Mouse (Mus musculus): ENCODE data around the gene Trib2. TPM values are rescaled to one million over a fixed set of nuclear protein-coding genes. Genes with fewer than 3 reads are reported as not detected.

Trib2 gene
- 16.7 and 24.4 TPM in 2 replicates for total RNA-seq (2021)
- long read RNA-seq, experiment 1, full-length matches to known transcripts = 14 of 17 reads
- long read RNA-seq, experiment 1, partial matches to known transcripts = 0 of 17 reads
- long read RNA-seq, experiment 1, other reads (novel, unspliced or antisense) = 3 of 17 reads
- long read RNA-seq, experiment 2, full-length matches to known transcripts = 7 of 13 reads
- long read RNA-seq, experiment 2, partial matches to known transcripts = 0 of 13 reads
- long read RNA-seq, experiment 2, other reads (novel, unspliced or antisense) = 6 of 13 reads

DNA sequence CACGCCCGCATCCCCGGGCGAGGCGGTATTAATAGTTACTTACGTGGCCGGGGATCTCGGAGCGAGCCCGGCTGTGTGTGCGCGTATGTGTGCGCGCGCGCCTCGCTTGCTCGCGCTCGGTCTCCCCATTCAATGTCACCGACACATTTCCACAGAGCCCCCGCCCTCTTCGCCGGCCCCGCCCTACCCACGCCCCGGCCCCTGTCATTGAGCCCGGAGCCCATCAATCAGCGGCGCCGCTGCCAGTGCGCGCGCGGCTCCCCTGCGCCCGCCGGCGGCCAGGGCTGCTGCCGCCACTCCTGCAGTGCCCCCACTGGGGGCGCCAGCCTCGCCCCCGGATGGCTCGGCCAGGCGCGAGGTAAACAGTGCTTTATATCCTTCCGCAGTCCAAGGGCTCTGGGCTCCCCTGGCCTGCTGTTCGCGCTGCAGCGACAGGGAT lies at the start of gene Trib2:
Gene Trib2, minus strand, starts transcription at position 183 of the 439 bp plus-strand sequence.
- DNase-seq = peak; percentile 94

DNA sequence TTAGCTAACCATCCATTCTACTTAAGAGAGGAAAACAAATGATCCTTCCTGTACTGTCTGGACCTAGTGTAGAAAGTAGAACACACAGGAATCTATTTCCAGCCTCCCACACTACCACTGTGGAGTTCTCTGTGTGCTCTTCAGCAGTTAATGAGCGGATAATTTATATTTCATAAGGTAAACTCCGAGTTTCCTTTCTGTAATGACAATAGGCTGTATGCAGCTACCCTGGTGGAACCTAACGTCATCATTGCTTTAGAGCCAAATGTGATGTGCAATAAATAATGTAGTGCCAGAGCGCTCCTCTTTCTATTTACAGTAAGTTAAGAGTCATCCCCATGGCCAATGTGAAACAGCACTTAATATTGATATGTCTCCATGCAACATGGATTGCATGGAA lies 41.3 kb upstream of the Trib2 start:
- DNase-seq = no peak

- no peak for DNase-seq
Observed at GRCm38 (mm10) chr12:15855891-15856290, 39.2 kb upstream of the Trib2 start.

DNA sequence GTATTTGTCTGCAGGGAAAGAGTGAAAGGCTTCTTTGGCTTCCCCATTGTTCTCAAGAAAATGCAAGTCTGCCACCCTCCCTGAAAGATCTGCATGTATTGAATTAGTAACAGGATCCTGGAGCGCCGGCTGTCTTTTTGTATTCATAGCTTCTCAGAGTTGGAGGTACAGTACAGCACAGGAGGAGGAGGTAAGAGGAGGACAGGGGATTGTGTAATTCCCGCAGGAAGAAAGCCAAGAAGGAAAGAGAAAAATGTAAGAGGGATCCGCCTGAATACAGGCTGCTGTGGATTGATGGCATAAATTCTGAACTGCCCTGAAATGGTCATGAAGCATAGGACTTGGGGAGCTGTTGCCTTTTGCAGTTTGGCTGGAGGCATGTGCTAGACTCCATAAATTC lies 36.1 kb upstream of the Trib2 start:
- peak; percentile 15 for DNase-seq

GRCm38 (mm10) chr12:15852031-15852430 lies 35.3 kb upstream of the Trib2 start:
- no peak for DNase-seq

DNA sequence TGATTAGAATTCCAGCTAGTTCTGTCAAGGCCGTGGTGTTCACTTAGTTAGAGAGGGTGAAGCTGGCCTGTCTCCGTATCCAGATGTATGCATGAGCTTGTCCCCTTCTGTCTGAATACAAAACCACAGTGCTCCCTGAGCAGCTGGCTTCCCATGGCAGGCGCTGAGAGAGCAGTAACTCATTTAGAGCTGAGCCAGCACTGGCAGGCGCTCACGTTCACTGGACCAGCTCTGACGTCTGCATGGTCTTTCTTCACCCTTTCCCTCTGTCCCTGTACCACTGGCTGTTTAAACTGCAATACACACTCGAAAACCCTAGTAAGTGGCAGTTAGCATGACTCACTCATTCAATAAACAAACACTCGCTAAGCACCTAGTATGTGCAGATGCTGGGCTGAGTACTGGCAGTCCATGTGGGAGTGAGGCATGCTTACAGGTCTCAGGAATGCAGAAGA lies 33.7 kb upstream of the Trib2 start:
- peak; percentile 51 for DNase-seq

DNA sequence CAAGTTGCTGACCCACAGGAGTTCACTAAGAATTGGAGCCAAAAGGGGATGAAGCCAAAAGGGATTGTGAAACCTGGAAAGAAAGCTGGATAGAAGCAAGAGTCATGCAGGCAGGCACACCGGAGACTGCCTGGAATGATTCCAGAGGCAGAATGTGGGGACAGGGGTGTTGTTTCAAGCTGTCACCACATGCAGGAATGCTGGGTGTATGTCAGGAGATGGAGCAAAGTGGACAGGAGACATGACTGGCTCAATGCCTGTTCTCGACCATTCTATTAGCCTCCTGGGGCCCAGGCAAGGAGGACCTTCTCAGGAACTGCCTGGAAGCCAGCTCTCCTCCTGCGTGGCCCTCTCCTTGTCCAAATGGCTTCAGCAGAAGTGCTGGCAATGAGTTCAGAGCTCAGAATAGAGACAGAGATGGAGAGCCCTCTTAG lies 33.2 kb upstream of the Trib2 start:
- peak; percentile 75 for DNase-seq

- DNase-seq = no peak
Observed at GRCm38 (mm10) chr12:15848391-15848790, 31.7 kb upstream of the Trib2 start.

DNA sequence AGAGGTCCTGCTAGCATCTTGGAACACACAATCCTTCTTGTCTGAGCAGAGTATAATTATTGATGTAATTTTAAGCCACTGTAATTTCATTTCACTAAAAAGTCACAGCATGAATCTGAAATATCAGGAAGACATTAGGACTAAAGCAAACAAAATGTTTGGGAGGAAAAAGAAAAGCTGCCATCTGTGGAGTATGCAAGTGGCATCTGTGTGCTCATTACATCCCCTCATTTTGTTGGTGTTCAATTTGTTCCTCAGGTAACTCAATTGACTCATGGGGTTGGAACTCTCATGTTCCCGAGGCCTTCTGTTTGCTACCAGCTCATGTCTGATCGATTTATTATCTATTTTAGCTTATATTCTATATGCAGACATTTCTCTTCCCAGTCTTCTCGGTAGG lies 28.0 kb upstream of the Trib2 start:
- DNase-seq = no peak

GRCm38 (mm10) chr12:15840864-15841557 lies 24.3 kb upstream of the Trib2 start:
- DNase-seq = no peak

DNA sequence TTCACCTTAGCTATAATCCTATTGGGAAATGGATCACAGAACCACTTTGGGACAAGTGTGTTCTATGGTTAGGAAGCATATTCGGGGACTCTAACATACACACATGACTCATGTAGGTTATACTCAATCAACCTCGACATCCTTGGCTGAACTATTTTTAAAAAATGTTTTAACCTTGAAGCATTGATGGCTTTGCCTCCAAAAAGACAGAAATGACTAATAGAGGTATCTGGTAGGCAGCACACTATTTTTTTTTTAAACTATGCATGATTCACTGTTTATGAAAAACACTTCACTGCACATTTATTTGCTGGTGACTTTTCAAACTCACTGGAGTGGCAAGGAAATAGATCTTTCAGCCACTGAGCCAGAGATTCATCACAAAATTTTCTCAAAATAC lies 21.5 kb upstream of the Trib2 start:
- no peak for DNase-seq

- DNase-seq = no peak
Observed at GRCm38 (mm10) chr12:15837566-15837965, 20.8 kb upstream of the Trib2 start.

DNA sequence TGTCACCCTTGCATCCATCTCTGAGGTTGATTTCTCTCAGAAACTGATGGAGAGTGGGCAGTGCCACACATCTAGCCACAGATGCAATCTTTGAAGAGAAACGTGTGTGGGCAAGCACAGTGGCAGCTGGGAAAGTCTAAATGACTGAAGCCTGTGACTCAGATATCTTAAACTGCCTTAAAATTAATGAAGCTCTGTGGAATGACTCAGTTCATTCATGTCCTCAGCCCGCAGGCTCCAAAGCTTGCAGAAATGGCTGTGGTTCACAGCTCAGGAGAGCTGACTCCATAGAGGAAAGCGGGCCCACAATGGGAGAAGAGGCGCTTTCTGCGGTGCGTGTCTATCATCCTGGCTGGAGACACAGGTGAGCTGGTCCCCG lies 15.9 kb upstream of the Trib2 start:
- DNase-seq = no peak

DNA sequence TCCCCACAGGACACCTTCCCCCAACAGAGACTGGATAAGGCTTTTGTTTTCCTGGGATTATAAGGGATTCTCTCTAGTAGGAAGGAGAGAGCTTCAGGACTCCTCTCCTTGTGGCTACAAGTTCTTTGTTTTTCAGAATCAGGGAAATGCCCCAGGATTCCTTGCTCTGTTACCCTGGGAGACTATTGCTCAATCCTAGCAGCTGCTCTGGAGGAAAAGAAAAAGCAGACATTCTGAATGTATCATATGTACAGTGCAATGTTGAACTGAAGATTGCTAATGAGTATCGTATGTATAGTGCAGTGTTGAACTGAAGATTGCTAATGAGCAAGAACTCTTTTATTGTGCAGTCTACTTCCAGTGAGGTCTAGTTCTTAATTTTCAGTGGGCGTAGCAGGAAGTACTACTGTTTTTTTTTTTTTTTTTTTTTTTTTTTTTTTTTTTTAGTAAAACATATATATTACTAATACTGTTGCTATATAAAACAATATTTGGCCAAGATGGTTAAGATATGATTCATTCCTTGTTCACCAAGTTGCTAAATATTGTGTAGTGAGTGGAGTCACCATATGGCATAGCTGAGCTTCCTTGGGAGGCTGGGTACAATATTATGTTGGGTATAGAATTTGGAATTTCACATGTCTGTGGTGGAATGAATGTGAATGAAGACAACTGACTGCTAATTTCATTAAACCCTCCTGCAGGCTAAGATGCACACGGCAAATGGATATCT lies 15.4 kb upstream of the Trib2 start:
- DNase-seq = no peak

DNA sequence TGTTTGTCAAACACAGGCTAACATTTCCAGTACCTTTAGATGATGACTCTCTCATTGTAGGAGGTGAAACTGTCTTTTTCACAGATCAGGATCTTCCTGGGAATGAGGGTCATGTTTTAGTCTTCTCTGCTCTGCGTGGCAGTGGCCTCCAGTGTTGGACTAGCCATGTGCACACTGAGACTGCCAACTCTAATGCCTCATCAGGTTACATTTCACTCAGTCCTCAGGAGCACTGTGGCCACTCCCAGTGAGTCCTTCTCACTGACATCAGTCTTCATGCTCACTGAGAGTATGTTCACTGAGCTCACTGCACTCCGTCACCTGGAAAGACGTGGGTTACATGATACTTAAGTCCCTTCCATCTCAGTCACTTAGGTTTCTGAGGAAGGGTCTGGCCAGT lies 14.0 kb upstream of the Trib2 start:
- DNase-seq = no peak

GRCm38 (mm10) chr12:15828815-15829398 lies 12.2 kb upstream of the Trib2 start:
- DNase-seq = peak; percentile 31

GRCm38 (mm10) chr12:15821019-15821418 lies 4.3 kb upstream of the Trib2 start:
- DNase-seq = no peak

DNA sequence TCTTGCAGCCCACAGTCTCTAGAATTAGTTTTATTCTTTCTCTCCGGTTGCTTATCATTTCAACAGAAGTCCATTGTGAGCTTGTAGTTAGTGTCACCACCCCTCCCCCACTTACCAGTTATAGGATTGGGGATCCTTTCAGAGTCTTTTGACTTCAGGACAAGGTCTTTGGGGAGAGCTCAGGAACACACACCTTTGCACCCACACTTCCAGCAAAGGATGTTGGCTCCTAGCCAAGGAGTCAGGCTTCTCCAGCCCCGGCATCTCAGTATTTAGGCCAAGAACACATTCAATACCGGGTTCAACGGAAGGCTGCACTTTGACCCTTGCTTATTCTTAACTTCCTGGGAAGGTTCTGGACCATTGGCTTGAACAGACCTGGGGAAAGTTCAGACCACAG lies 643 bp upstream of the Trib2 start:
- no peak for DNase-seq

DNA sequence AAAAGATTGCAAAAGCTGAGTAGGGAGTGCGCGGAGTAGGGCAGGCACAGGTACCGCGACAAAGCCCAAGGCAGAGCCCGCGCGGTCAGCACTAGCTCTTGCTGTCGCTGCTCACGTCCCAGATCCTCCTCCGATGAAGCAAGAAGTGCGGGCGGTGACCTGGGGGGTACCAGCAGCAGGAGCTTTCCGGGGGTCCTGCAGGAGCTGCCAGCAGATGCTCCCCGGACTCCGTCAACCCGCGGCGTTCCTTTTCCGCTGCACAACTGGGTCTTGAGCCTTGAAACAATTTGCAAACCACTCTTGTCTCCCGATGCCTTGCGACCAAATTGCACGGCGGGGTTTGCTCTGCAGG lies 492 bp downstream of the Trib2 start:
- DNase-seq = peak; percentile 58

- DNase-seq = peak; percentile 75
Observed at GRCm38 (mm10) chr12:15815576-15816253, 1.0 kb downstream of the Trib2 start.

- peak; percentile 52 for DNase-seq
Observed at GRCm38 (mm10) chr12:15815170-15815575, 1.5 kb downstream of the Trib2 start.
